Mouse (Mus musculus) embryonic fibroblast, embryonic 13.5 days (primary cell): ENCODE measurements around the gene Gas6.

Source experiments
- CTCF ChIP-seq: IDR thresholded peaks from 2 replicates; pipeline ENCODE4 v1.5.1; 2011; ENCODE audit warnings: mild to moderate bottlenecking, control low read depth, low read length, moderate library complexity, borderline replicate concordance; ENCODE audit not compliant: insufficient read depth
- POLR2A ChIP-seq: IDR thresholded peaks from 2 replicates; pipeline ENCODE4 v1.6.1; 2011; ENCODE audit warnings: low read depth, mild to moderate bottlenecking, control low read depth, low read length, moderate library complexity

GRCm38 (mm10) chr8:13491491-13492010, 2.7 kb downstream of the Gas6 start:
- no peak for TF ChIP-seq POLR2A
- TF ChIP-seq CTCF: no peak
